Mouse (Mus musculus): ENCODE data around the gene Mpp2.

Mpp2 gene

DNA sequence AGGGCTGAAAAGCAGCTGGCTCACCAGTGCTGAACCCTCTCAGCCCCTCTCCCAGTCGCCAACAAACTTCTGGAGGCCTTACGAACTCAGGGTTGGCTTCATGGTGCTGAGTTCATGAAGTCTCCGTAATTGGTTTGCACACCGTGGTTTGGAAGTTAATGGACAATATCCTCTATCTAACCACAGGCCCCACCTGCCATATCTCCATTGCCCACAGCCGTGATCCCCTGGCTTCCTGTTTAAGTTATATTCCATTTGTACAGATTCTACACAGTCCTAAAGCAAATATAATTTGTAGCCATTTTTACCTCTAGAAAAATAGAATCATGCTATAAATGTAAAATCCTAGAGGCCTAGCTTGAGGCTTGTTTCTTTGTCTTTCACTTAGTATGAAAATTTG is 15.6 kb downstream of the Mpp2 start:
- no peak for DNase-seq (ENCODE audit: low read depth, low spot score)

GRCm38 (mm10) chr11:102070426-102070825 is 17.9 kb downstream of the Mpp2 start:
- no peak for DNase-seq (ENCODE audit: low read depth, low spot score)

DNA sequence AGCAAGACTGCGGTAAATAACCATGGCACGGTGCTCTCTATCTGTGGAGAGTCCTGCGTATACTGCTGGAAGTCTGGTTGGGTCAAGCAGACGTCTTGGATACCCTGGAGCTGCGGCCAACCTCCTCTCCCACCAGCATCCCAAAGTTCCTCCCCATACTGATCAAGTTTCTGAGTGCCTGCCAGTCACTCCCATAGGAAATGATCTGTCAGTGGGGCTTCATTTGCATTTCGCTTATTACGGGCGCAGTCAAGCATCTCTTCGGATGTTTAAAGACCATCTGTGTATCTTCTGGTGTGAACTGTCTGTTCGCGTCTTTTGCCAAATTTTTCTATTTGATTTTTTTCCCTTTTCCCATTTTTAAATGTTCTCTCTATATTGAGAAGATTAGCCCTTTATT is 18.7 kb downstream of the Mpp2 start:
- DNase-seq (ENCODE audit: low read depth, low spot score): no peak

DNA sequence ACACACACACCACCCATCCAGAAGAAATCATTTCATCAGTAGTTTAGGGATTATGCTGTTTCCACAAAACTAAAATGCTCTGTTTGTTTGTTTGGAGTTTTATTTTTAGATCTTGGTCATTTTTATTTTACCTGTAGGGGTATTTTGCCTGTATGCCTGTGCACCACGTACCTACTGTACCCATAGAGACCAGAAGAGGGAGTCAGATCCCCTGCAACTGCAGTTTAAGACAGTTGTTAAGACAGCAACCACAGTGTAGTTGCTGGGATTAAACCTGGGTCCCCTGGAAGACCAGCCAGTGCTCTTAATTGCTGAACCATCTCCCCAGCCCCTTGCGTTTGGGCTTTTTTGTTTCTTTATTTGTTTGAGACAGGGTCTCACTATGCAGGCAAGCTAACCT is 19.3 kb downstream of the Mpp2 start:
- peak; percentile 72 for DNase-seq (ENCODE audit: low read depth, low spot score)

DNA sequence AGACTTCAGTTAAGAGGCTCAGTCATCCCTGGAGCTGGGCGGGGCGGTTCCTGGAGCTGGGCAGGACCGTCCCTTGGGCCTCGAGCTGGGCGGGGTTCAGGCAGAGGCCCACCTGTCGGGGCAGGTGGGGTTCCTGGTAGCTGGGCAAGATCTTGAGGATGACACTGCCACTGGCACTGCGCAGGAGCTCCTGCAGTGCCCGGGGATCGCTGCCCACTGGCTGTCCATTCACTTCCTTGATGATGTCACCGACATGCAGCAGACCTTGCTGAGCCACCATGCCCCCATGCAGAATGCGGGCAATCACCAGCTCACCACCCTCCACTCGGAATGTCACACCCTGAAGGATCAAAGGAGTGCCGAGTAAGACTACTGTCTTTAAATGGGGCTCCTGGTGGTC is 25.2 kb downstream of the Mpp2 start:
- DNase-seq (ENCODE audit: low read depth, low spot score): no peak

GRCm38 (mm10) chr11:102061941-102062473 is 26.3 kb downstream of the Mpp2 start:
- DNase-seq (ENCODE audit: low read depth, low spot score): no peak

GRCm38 (mm10) chr11:102061236-102061940 is 26.9 kb downstream of the Mpp2 start:
- peak; percentile 61 for DNase-seq (ENCODE audit: low read depth, low spot score)

DNA sequence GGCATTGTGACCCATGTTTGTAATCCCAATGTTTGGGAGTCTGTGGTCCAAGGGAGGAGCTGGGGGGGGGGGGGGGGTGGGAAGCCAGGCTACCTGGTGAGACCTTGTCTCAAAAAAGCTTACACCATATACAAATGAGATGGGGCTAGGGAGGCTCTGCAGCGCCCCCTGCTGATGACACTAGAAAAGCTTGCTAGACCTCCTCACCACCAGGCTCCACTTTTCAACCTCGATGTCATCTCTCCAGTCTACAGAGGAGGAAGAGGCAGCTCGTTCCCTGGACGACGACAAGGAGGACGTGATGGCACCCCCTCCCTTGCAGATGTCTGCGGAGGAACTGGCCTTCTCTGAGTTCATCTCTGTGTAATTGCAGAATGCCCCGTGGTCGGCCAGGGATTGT is 34.5 kb downstream of the Mpp2 start:
- peak; percentile 74 for DNase-seq (ENCODE audit: low read depth, low spot score)

- no peak for DNase-seq (ENCODE audit: low read depth, low spot score)
Observed at GRCm38 (mm10) chr11:102053183-102053582, 35.1 kb downstream of the Mpp2 start.

GRCm38 (mm10) chr11:102052697-102053096 is 35.6 kb downstream of the Mpp2 start:
- no peak for DNase-seq (ENCODE audit: low read depth, low spot score)

DNA sequence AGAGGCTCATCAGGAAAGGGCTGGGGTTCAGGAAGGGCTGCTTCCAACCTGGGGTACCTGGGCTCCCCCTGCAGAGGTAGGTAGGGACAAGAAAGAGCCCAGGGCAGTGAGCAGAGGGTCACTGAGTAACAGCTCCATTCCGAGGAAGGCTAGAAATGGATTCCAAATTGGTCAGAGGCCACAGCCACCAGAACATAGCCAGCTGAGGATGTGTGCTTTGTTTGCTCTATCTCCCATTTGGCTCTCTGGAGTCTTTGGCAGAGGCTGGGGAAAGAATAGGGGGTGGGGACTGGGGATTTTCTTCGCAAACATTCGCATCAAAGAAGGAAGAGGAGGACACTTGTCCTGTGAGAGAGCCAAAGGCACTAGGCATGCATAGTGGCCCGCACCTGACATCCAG is 36.4 kb downstream of the Mpp2 start:
- no peak for DNase-seq (ENCODE audit: low read depth, low spot score)

DNA sequence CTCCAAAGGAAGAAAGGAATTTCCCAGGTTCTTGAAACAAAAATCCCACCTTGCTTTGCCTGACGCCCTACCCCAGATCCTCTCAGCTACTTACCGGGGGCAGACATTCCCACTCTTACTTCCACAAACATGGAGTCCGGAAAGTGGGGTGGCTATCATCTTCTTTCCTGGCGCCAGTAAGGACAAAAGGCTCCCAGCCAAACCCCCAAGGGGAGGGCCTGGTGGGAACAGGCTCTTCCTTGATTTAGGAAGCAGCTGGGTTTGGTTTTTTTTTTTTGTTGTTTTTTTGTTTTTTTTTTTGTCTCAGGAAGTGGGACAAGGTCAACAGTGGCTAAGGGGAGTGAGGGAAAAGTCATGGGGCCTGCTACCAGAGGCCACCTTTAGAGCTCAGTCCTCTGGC is 36.8 kb downstream of the Mpp2 start:
- no peak for DNase-seq (ENCODE audit: low read depth, low spot score)

- peak; percentile 57 for DNase-seq (ENCODE audit: low read depth, low spot score)
Observed at GRCm38 (mm10) chr11:102049875-102050482, 38.3 kb downstream of the Mpp2 start.

GRCm38 (mm10) chr11:102046607-102047006 is 41.7 kb downstream of the Mpp2 start:
- no peak for DNase-seq (ENCODE audit: low read depth, low spot score)

DNA sequence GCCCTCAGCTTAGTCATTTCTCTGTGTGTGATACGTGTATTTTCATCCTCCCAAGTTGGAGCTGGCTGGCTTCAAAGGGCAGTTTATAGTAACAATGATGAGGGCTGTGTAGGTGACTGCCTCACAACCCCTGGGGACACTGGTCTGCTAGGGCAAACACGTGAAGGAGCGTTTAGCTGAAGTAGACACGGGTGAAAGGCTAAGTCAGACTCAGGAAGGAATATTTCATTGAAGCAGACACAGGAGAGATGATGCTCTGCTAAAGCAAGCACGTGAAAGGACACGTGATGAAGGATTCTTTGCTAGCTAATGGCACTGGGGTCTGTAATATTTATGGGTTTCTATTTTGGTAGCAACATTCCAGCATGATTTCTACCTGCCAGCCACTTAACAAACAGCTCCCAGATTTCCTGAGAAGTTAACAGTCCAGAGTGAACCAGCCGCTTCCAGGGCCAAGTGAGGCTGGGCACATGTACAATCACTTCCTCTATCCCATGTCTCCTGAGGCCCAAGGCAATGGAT is 43.6 kb downstream of the Mpp2 start:
- no peak for DNase-seq (ENCODE audit: low read depth, low spot score)

DNA sequence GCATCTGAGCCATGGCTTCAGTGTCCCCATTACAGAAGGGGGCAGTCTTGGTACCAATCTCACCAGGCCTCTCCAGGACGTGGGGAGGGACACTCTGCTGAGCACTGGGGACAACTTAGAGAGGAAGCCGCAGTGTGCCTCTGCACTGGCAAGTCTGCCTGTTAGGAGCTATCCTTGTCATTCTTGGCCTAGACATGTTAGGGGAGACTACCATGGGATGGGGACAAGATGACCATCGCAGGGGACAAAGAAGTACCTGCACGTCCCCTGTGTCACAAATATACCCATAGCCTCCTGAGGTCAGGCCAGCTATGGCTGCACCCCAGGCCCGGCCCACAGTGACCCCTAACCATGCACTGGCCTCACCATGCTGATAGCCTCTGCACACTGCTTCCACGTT is 44.9 kb downstream of the Mpp2 start:
- DNase-seq (ENCODE audit: low read depth, low spot score): no peak

DNA sequence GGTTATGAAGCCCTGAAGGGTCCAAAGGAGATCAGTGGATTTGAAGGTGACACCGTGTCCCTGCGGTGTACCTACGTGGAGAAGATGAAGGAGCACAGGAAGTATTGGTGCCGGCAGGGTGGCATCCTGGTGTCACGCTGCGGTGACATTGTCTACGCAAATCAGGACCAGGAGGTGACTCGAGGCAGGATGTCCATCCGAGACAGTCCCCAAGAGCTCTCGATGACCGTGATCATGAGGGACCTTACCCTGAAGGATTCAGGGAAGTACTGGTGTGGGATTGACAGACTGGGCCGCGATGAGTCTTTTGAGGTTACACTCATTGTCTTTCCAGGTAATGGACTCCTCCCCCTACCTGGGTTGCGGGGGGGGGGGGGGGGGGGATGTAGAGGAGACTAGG is 45.3 kb downstream of the Mpp2 start:
- DNase-seq (ENCODE audit: low read depth, low spot score): no peak

- no peak for DNase-seq (ENCODE audit: low read depth, low spot score)
Observed at GRCm38 (mm10) chr11:102041350-102041949, 46.9 kb downstream of the Mpp2 start, which contains the start of gene Cd300lg. Gene Cd300lg (plus strand): TSS chr11:102041509.

DNA sequence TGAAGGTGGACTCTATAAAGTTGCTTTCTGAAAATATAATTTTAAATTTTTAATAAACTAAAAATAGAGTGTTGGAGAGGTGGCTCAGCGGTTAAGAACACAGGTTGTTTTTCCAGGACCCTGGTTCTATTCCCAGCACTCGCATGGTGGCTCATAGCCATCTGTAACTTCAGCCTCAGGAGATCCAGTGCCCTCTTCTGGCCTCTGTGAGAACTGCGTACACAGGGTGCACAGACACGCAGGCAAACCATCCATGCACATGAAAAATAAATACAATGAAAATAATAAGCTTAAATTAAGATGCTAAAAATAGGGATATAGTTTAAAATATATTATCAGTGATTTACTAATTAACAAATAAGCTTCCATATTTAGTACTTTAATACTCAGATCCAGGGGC is 47.7 kb downstream of the Mpp2 start:
- peak; percentile 68 for DNase-seq (ENCODE audit: low read depth, low spot score)

DNA sequence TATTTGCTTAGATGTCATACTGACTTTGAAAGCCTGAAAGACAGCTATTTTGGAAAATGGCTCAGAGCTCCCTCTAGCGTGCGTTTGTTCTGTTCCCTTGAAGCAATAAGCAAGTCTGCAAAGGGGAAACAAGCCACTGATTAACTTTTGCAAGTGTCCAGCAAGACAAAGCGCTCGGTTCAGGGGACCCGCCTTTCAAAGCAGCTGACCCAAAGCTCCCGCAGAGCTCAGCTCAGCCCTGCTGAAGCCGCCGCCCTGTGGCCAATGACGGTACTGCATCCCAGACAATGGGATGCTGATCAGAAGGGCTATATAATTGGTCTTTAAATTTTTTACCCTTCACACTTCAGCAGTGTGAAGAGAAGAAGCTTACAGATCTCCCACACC is 48.2 kb downstream of the Mpp2 start:
- DNase-seq (ENCODE audit: low read depth, low spot score): peak; percentile 97

DNA sequence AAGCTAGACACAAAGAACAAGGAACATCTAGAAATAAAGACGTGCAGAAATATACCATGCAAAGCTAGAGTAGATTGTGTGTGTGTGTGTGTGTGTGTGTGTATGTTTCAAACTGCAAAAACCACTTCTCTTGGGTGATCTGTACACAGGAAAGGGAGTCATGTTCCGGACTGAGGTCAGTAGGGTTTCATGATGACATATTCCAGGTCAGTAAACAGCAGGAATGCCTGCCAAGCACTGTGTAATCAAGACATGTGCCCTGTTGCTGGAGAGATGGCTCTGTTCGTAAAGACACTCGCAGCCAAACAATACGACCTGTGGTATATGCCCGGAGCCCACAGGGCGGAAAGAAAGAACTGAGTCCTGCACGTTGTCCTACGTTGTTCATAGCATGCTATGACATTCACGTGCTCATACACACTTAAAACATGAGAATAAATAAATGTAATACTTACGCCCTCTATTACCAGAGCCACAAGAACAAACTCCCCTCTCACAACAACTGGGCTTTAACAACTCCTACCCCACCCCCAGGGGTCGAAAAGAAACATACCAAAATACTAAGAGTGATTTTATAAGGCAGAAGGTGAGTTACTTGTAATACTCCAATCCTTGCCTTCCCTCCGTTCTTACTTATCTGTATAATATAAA is 48.7 kb downstream of the Mpp2 start:
- no peak for DNase-seq (ENCODE audit: low read depth, low spot score)

DNA sequence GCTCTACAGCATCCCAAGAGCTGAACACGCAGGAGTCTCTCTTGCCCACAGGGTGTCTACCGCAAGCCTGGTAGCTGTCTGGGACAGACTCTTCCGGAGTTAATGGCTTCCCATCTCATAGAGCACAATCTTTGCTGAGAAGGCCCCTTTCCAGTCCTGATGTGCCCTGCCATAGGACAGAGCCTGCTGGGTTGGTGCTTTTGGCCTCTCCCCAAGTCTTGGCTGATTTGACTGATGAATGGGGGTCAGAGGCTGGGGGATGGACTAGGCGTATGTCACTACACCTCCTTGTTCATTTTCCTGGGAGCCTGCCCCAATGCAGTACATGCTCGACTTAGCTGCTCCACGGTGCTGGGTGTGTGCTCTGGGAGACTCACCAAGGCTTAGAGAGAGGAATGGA is 50.5 kb downstream of the Mpp2 start:
- DNase-seq (ENCODE audit: low read depth, low spot score): no peak
